Mouse (Mus musculus) adrenal gland, adult 8-10 months (tissue): ENCODE measurements at regions not wholly inside any gene's neighbourhood (a gene's known extent, or its start where the extent isn't known, plus 50 kb on each side); places are given as distances from the start of the nearest gene placed in this dataset.

Experiments
- DNase-seq: peaks from one replicate; pipeline ENCODE4 v3.0.0; 2022

DNA sequence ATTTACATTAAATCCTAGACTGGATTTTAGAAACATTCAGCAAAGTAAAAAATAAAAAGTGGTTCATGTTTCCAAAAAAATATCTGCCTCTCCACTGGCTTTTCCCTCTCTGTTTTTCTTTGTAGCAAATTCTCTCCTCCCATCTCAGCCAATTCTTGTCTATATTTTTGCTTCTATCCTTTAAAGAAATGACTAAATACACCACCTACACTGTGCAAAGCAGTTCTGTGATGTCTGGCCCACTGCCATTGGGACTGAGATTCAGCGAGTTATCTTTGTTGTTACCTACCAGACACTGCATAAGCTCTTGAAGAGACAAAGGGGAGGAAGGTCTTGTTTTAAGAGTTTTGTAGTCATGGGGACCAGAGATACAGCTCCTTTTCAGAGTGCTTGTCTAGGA is 835.8 kb upstream of the Klhl29 start:
- no peak for DNase-seq

DNA sequence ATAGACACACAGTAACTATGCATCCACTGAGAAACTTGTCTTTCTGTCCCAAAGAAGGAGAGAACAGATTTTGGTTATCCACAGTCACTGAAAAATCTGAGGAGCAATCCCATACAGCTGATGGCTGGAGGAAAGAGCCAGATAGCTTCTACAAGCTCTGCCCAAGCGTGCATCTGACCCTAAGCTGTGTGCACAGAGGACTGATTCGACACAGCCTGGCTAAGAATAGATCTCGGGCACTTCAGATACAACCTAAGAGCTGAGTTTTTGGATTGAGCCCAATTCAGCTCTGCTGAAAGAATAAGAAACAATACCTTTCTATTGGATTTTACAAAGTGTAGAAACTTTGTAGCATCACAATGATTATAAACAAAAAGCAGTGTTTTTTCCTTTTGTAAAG is 813.8 kb upstream of the Klhl29 start:
- no peak for DNase-seq

DNA sequence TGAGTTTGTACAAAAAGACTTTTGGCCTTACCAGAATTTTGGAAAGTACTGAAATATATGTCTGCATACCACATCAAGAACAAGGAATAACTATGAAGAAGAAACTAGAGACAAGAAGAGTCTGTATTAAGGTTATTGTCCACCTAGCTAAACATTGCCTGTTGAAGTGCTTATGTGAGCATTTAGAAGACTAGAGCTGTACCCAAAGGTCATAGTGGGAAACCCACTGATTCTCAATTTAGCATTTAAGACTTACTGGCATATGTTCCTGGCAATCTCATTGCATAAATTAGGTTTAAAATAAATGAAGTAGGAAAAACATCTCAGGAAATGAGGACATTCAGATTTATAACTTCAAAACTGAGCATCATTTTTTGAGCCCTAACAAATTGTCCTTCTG is 793.3 kb upstream of the Klhl29 start:
- no peak for DNase-seq

DNA sequence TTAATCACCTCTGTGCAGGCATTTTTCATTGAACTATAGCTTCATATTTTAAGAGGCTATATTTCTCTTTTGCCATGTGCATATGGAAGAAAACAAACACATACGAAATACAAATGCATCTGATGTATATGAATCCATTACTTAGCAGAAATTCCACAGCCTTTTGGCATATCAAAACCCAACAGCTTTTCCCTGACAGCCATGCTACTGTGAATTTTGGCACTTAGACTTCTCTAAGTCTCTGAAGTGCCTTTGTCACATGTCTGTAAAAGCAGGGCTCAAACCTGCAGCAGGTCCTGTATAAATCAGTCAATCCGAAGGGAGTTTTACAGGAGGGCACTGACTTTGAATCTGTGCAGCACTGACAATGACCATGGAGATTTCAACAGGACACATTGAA is 778.8 kb upstream of the Klhl29 start:
- no peak for DNase-seq

DNA sequence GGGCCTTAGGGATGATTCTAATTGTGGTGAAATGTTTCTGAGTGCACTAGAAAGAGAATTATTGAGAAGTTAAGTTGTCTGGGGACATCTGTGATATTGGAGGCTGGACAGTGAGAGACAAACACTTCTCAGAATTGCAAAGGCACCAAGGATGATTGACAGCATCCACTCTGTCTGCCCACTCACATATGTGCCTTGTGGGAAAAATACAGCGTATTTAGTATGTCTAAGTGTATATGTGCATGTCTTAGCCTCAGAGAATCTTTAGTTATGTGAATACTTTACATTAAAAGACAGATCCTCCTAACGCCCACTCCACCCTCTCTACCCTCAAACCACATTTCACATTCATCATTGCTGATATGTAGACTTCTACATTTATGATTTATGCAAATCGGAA is 776.0 kb upstream of the Klhl29 start:
- DNase-seq = no peak

DNA sequence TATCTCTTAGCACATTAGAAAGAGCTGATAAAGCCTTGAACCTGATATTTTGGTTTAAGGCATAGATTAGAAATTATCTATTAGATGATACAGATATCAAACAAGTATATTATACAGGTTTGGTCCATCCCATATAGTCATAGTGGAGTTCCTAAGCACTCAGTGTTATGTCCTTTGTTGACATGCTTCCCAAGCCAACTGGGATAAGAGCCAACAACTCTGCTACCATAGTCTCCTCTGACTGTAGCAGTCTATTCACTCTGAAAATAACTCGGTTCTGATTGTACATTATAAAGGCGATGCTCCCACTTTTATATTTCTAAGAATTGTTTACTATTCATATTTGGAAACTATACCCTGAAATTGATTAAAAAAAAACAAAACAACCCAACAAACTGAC is 757.0 kb upstream of the Klhl29 start:
- DNase-seq = no peak

DNA sequence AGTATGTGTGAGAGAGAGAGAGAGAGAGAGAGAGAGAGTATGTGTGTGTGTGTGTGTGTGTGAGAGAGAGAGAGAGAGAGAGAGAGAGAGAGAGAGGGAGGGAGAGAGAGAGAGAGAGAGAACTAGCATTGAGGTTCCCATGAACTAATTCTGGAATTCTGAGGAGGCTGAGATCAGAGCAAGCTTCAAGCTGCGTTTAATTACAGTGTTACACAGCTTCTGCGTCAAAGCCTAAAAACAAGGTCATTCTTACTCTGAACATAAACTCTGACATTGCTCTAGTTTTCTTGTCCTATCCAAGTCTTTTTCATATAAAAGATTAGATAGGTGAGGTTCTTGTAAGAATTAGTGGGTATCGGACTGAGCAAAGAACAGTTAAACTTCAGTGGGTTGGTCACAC is 744.1 kb upstream of the Klhl29 start:
- no peak for DNase-seq

DNA sequence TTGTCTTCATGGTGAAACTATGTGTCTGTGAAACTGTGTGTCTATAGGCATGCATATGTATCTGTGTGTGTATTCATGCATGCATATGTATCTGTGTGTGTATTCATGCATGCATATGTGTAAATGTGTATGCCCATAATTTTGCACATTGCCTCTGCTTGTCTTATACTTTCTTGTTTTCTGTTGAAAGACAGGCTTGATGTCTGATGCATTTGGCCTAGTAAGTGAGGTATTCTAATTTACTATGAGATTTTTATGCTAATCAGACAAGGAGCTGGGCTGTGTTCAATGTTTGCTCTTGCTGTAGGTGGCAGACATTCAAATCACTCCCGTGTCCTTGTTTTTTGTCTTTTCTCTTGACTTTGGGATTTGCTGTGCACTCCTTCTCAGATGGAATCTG is 739.8 kb upstream of the Klhl29 start:
- DNase-seq = no peak

DNA sequence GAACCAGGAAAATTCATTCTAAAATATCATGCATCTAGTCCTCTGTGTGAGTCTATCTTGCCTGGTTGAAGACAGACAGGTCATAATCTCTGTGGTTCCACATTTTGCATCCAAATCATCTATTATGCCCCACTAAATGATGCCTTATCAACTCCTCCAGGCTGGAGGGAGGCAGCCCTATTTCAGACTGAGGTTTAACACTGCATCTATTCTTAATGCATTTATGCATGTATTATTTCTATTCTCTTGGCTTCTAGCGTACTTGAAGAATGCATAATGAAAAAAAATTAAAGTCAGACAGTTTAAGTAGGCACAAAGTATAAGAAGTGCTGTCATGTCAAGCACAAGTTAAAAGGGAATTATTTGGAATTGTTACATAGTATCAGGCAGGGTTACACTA is 721.8 kb upstream of the Klhl29 start:
- DNase-seq = no peak

DNA sequence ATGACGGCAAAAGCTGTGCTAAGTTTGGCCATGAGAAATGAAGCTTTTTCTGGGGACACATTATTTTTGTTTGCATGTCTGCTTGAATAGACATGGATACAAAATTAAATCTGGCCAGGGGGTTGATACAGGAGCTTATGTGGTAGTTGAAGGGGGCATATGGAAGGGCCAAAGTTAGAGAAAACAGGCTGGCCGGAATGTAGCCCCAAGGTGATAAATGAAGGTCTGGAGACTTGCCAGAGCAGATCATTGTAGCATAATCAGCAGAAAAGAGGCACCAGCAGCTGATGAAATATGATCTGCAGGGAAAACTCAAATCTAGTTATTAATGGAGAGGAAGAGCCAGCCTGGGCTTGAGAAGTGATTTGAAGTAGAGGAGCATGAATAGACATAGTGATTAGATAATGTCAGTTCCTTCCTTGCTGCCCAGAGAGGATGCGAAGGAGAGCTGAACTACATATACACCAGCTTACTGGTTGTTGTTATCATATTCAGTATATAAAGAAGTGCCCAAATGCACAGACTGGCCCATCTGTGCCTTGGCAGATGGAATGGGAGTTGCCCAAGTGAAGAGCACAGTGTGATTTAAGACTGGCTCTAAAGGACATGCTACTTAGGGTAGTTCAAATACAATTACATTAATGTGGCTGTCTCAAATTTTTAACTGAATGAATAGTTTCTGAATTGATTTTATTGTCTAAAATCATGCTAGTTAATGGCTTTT is 712.3 kb upstream of the Klhl29 start:
- DNase-seq = no peak

DNA sequence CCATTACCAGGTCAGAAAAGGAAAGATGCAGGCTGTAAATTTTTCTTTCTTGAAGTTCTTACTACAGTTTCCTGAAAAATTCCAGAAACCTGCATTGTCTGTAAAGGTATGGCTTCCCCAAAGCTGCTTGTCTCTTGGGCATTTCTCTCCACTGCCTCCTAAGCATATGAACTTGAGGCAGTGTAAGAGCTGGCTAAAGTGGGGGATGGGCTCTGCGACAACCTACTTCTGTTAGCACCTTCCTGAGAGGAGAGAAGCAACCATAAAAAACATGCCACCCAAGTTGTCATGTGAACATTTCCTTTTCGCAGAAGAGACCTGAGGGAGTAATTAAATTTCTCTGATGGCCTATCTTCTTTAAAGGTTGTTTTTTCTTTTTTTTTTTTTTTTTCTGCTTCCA is 711.6 kb upstream of the Klhl29 start:
- DNase-seq = no peak

GRCm38 (mm10) chr12:6046866-6047689 is 671.6 kb upstream of the Klhl29 start:
- no peak for DNase-seq

DNA sequence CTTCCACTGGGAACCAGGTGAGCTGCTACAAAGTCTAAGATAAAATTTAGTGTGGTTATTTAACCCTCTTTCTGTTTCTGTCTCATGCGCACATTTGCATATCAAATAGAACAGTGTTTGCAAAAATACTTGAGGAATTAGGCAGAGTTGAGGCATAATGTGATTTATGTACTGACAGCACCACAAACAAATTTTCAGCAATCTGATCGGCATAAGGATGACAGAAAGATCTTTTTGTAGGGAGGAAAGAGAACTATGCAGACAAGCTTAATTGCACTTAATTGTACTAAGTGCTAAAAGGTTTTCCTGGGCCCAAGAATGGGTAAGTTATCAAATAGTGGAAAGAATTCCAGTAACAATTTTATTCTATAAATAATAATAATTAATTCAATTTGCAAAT is 670.6 kb upstream of the Klhl29 start:
- DNase-seq = no peak

DNA sequence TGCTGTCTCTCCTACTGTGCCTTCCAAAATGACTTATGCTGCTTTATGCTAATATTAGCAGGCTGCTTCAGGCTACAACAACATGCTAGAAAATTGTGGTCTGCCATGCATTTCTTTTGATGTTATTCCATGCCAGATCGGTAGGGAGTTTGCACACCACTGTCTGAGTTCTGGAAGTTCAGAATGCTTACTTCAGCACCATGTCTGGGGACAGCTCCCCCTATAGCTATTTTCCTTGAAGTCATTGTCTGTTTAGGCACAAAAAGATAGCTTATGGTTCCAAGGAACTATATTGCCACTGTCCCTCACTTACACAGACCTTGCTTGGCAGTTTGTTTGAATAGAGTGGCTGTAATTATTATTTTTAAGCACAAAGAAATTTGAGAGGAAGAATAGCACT is 666.8 kb upstream of the Klhl29 start:
- no peak for DNase-seq

DNA sequence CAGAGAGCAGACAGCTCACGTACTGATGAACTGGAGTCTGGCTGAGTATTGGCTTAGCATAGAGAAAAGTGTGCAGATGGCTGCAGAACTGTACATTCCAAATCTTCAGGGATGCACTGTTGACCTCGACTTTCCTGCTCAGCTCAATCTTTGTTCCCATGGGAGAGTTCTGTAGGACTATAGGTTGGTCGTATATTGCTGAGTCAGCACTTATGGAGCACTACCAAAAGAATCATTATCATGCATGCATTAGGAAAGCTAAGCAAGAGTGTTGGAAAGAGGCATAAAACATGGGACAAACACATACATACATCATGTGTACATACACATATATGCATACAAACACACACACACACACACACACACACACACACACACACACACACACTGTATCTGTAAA is 648.6 kb upstream of the Klhl29 start:
- DNase-seq = no peak

GRCm38 (mm10) chr12:6022490-6022889 is 647.0 kb upstream of the Klhl29 start:
- DNase-seq = no peak

GRCm38 (mm10) chr12:6000961-6001360 is 625.5 kb upstream of the Klhl29 start:
- no peak for DNase-seq

DNA sequence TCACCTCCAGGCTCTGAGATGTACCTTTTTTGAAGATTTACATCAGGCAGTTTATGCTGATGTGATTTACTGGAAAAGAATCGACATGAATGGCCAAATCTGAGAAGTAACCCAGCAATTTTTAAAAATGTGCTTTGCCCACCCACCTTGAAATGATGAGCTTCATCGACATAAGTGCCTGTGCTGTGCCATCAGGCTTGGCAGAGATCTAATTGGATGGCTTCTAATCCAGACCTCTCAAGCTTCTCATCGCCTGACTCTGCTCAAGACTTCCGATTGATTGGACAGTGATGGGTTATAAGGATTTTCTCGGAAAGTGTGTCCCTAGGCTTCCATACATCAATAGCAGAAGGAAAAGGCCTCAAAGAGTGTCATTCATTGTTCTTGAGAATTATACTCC is 621.9 kb upstream of the Klhl29 start:
- DNase-seq = no peak

GRCm38 (mm10) chr12:5996672-5997071 is 621.2 kb upstream of the Klhl29 start:
- no peak for DNase-seq

GRCm38 (mm10) chr12:5983937-5984610 is 608.6 kb upstream of the Klhl29 start:
- no peak for DNase-seq

- no peak for DNase-seq
Measured at GRCm38 (mm10) chr12:5982096-5982495, 606.6 kb upstream of the Klhl29 start.

DNA sequence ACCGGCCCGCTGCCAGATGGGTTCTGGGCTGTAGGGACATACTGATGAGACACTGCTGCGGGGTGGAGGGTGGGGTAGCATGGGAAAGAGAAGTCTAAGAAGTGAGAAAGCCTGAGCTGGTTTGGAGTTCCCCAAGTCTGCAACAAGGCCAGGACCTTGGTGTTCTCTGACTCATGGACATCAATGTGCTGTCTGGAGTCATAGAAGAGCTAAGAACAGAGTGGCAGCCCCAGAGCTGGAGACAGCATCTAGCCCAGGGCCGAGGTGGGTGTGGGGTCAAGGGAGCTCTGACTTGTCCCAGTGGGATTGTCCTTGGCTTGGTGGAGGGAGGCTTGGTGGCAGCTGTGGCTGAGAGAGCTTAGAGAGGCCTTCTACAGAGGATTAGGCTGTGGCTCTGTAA is 600.4 kb upstream of the Klhl29 start:
- DNase-seq = peak; percentile 81

GRCm38 (mm10) chr12:5969556-5969955 is 594.1 kb upstream of the Klhl29 start:
- no peak for DNase-seq

GRCm38 (mm10) chr12:5956141-5956540 is 580.7 kb upstream of the Klhl29 start:
- peak; percentile 38 for DNase-seq
